Mouse (Mus musculus): ENCODE measurements around the gene Wdr44.
A peak's percentile ranks its signal among the peaks of the same experiment; 100 is the strongest.
"Not testable (repeated sequence)": the region's sequence is repeated elsewhere in the genome, so short reads cannot be mapped to it uniquely, and the experiment has no call there.

DNA sequence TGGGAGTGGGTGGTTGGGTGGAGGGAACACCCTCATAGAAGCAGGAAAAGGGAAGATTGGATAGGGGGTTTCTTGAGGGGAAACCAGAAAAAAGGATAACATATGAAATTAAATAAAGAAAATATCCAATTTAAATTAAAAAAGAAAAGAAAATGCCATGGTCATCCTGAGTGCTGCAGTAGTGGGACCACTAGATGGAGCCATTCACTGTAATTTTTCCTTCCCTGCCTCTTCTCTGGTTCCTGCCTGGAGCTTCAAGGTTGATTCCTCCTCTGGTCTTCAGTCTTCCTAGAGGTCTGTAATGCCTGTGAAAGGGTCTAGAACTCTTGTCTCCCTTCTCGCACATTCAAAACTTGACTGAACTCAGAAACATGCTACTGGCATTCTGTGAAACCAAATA lies 120.4 kb downstream of the Wdr44 start:
- TF ChIP-seq CTCF (IDR thresholded peaks at IDR 0.05; ENCODE audit: low read depth), result 0 out of 2 replicates have a peak, but pooled peaks have one; percentile 9
- TF ChIP-seq EP300 (IDR thresholded peaks at IDR 0.05; ENCODE audit: low read depth), result not testable (repeated sequence)

Measured in liver, postnatal 0 days (tissue).